Mouse (Mus musculus): ENCODE measurements at regions not wholly inside any gene's neighbourhood (a gene's known extent, or its start where the extent isn't known, plus 50 kb on each side); places are given as distances from the start of the nearest gene placed in this dataset.

- Histone ChIP-seq H3K4me3 (replicated peaks; ENCODE audit: extremely low read depth, low read depth, low read length) (no peak overlapping the region), H3K4me1 (ENCODE audit: control insufficient read depth, insufficient read depth, low read length) (no peaks in the 10 kb centered on the region; the same call in 1 of the 2 replicates)
- WGBS = 88% methylated on average over 14 of the region's 14 CpGs
- no peak for TF ChIP-seq POLR2A (IDR thresholded peaks at IDR 0.05; ENCODE audit: borderline replicate concordance, extremely low read depth, low read depth, low read length)
- DNase-seq = no peak
These were observed 202.1 kb upstream of the Jmjd1c start for GRCm38 (mm10) chr10:66893836-66894235.

- DNase-seq = no peak
- WGBS = 65% methylated on average over 11 of the region's 11 CpGs
- TF ChIP-seq POLR2A (IDR thresholded peaks at IDR 0.05; ENCODE audit: borderline replicate concordance, extremely low read depth, low read depth, low read length) (no peak), CTCF (IDR thresholded peaks at IDR 0.05; ENCODE audit: insufficient read depth, low read length) (no peak)
These were observed 199.0 kb upstream of the Jmjd1c start for GRCm38 (mm10) chr10:66896698-66897622.

GRCm38 (mm10) chr10:66899724-66900123 lies 196.2 kb upstream of the Jmjd1c start:
- no peak for TF ChIP-seq CTCF (IDR thresholded peaks at IDR 0.05; ENCODE audit: insufficient read depth, low read length)
- TF ChIP-seq POLR2A (IDR thresholded peaks at IDR 0.05; ENCODE audit: borderline replicate concordance, extremely low read depth, low read depth, low read length) = no peak
- no peak for DNase-seq
- Histone ChIP-seq H3K4me3 (replicated peaks; ENCODE audit: extremely low read depth, low read depth, low read length) (no peak overlapping the region), H3K4me1 (ENCODE audit: control insufficient read depth, insufficient read depth, low read length) (no peaks in the 10 kb centered on the region)
- WGBS = 88% methylated on average over 5 of the region's 5 CpGs

More at GRCm38 (mm10) chr10:66896698-66897622, 199.0 kb upstream of the Jmjd1c start:
- Histone ChIP-seq H3K4me3 (replicated peaks; ENCODE audit: extremely low read depth, low read depth, low read length) (no peak overlapping the region), H3K4me1 (ENCODE audit: control insufficient read depth, insufficient read depth, low read length) (no peaks in the 10 kb centered on the region)

GRCm38 (mm10) chr10:66900781-66901180 lies 195.1 kb upstream of the Jmjd1c start:
- no peak for DNase-seq
- Histone ChIP-seq H3K4me3 (replicated peaks; ENCODE audit: extremely low read depth, low read depth, low read length) (no peak overlapping the region), H3K4me1 (ENCODE audit: control insufficient read depth, insufficient read depth, low read length) (no peaks in the 10 kb centered on the region)
- TF ChIP-seq CTCF (IDR thresholded peaks at IDR 0.05; ENCODE audit: insufficient read depth, low read length) = no peak
- TF ChIP-seq POLR2A (IDR thresholded peaks at IDR 0.05; ENCODE audit: borderline replicate concordance, extremely low read depth, low read depth, low read length) = no peak
- WGBS = 69% methylated on average over 10 of the region's 10 CpGs

- WGBS = 13% methylated on average over 9 of the region's 9 CpGs
- TF ChIP-seq CTCF (IDR thresholded peaks at IDR 0.05; ENCODE audit: insufficient read depth, low read length) (no peak), POLR2A (IDR thresholded peaks at IDR 0.05; ENCODE audit: borderline replicate concordance, extremely low read depth, low read depth, low read length) (no peak)
- DNase-seq = no peak
- H3K4me1 ChIP-seq (ENCODE audit: control insufficient read depth, insufficient read depth, low read length) = no peaks in the 10 kb centered on the region
- no peak overlapping the region for H3K4me3 ChIP-seq (replicated peaks; ENCODE audit: extremely low read depth, low read depth, low read length)
These were observed 194.1 kb upstream of the Jmjd1c start for GRCm38 (mm10) chr10:66901873-66902272.

- TF ChIP-seq CTCF (IDR thresholded peaks at IDR 0.05; ENCODE audit: insufficient read depth, low read length) (no peak), POLR2A (IDR thresholded peaks at IDR 0.05; ENCODE audit: borderline replicate concordance, extremely low read depth, low read depth, low read length) (no peak)
- Histone ChIP-seq H3K4me1 (ENCODE audit: control insufficient read depth, insufficient read depth, low read length) (no peaks in the 10 kb centered on the region; the same call in 1 of the 2 replicates), H3K4me3 (replicated peaks; ENCODE audit: extremely low read depth, low read depth, low read length) (no peak overlapping the region)
- WGBS = 67% methylated on average over 10 of the region's 10 CpGs
- no peak for DNase-seq
These were observed 191.2 kb upstream of the Jmjd1c start for GRCm38 (mm10) chr10:66904552-66905367.

GRCm38 (mm10) chr10:66907842-66908241 lies 188.1 kb upstream of the Jmjd1c start:
- TF ChIP-seq POLR2A (IDR thresholded peaks at IDR 0.05; ENCODE audit: borderline replicate concordance, extremely low read depth, low read depth, low read length) (no peak), CTCF (IDR thresholded peaks at IDR 0.05; ENCODE audit: insufficient read depth, low read length) (no peak)
- WGBS = 93% methylated on average over 4 of the region's 4 CpGs
- DNase-seq = no peak
- no peak overlapping the region for H3K4me3 ChIP-seq (replicated peaks; ENCODE audit: extremely low read depth, low read depth, low read length)
- H3K4me1 ChIP-seq (ENCODE audit: control insufficient read depth, insufficient read depth, low read length) = peaks cover 4% of the 10 kb centered on the region; the same call in 1 of the 2 replicates

GRCm38 (mm10) chr10:66909204-66909889 lies 186.6 kb upstream of the Jmjd1c start:
- Histone ChIP-seq H3K4me3 (replicated peaks; ENCODE audit: extremely low read depth, low read depth, low read length) (no peak overlapping the region), H3K4me1 (ENCODE audit: control insufficient read depth, insufficient read depth, low read length) (peaks cover 8% of the 10 kb centered on the region)
- TF ChIP-seq POLR2A (IDR thresholded peaks at IDR 0.05; ENCODE audit: borderline replicate concordance, extremely low read depth, low read depth, low read length) (no peak), CTCF (IDR thresholded peaks at IDR 0.05; ENCODE audit: insufficient read depth, low read length) (peak; percentile 60)
- no peak for DNase-seq
- WGBS = 11% methylated on average over 12 of the region's 12 CpGs

Measured in lung, adult 2 months (tissue).